Mouse (Mus musculus) limb, embryonic 11.5 days (tissue): ENCODE measurements around the gene Rnf220. TPM values are rescaled to one million over a fixed set of nuclear protein-coding genes. Genes with fewer than 3 reads are reported as not detected.

Experiments used
- ATAC-seq: fragments of 200-750 bp; cut with Nextera tagmentation; 2 replicates; pipeline ENCODE4 v1.8.0; 2017; ENCODE audit warnings: low read depth; ENCODE audit not compliant: insufficient number of reproducible peaks, low FRiP score, low TSS enrichment
- DNase-seq: peaks from one replicate; pipeline ENCODE4 v3.0.0-alpha.2; 2015; ENCODE audit warnings: low spot score
- H3K27ac ChIP-seq: fragments of 300-500 bp; sonication (generic); replicated peaks from 2 replicates; pipeline ENCODE4 v1.5.1; 2014; ENCODE audit warnings: low read depth, mild to moderate bottlenecking, low read length
- H3K27me3 ChIP-seq: fragments of 300-500 bp; sonication (generic); 2 replicates; pipeline ENCODE4 v1.6.1; 2014; ENCODE audit warnings: mild to moderate bottlenecking, low read length, mixed read lengths; ENCODE audit not compliant: control insufficient read depth, insufficient read depth
- H3K36me3 ChIP-seq: fragments of 300-500 bp; sonication (generic); 2 replicates; pipeline ENCODE4 v1.6.1; 2014; ENCODE audit warnings: mild to moderate bottlenecking, low read length, moderate library complexity, mixed read lengths; ENCODE audit not compliant: control insufficient read depth, insufficient read depth
- H3K4me1 ChIP-seq: fragments of 300-500 bp; sonication (generic); 2 replicates; pipeline ENCODE4 v1.6.1; 2014; ENCODE audit warnings: low read length, mixed read lengths; ENCODE audit not compliant: control insufficient read depth, insufficient read depth
- H3K4me2 ChIP-seq: fragments of 300-500 bp; sonication (generic); 2 replicates; pipeline ENCODE4 v1.6.1; 2014; ENCODE audit warnings: low read depth, mild to moderate bottlenecking, moderate library complexity; ENCODE audit not compliant: severe bottlenecking
- H3K4me3 ChIP-seq: fragments of 300-500 bp; sonication (generic); 2 replicates; pipeline ENCODE4 v1.5.1; 2014; ENCODE audit warnings: low read depth, low read length
- H3K9ac ChIP-seq: fragments of 300-500 bp; sonication (generic); 2 replicates; pipeline ENCODE4 v1.6.1; 2014; ENCODE audit warnings: mild to moderate bottlenecking, low read length
- H3K9me3 ChIP-seq: fragments of 300-500 bp; sonication (generic); 2 replicates; pipeline ENCODE4 v1.6.1; 2016; ENCODE audit warnings: low read length; ENCODE audit not compliant: control insufficient read depth
- WGBS: fragments of 180-500 bp; shearing (Covaris S2); extraction: QIAGEN DNeasy Blood & Tissue Kit; methylation state at CpG from one replicate; pipeline ENCODE4 v1.1.7; 2014; 5-methylcytosine and 5-hydroxymethylcytosine counted together
- polyA plus RNA-seq: library from polyadenylated mRNA; unstranded; fragments of >200 nt; fragmentation: Nextera tagmentation; extraction: Ambion mirVana; gene quantifications from 2 replicates; pipeline ENCODE4 v1.2.1, GENCODE M21; 2014

The Rnf220 gene
- polyA plus RNA-seq, 1 experiment from 2014 or later, result 69.8 TPM

- peaks cover 40% of the 10 kb centered on the region for H3K4me1 ChIP-seq
- H3K36me3 ChIP-seq, result no peaks in the 10 kb centered on the region
- ATAC-seq, result no peak
- H3K4me3 ChIP-seq, result no peak overlapping the region
- peak overlapping the region; percentile 1; the same call in 1 of the 2 replicates for H3K4me2 ChIP-seq
- no peak overlapping the region for H3K27ac ChIP-seq
- H3K9ac ChIP-seq, result no peak overlapping the region
- H3K9me3 ChIP-seq, result no peaks in the 10 kb centered on the region
- no peak for DNase-seq
- H3K27me3 ChIP-seq, result no peaks in the 10 kb centered on the region
- WGBS, result 15% methylated on average over 3 of the region's 3 CpGs
Measured at GRCm38 (mm10) chr4:117410049-117410410, 86.8 kb downstream of the Rnf220 start.

GRCm38 (mm10) chr4:117409144-117410048 is 87.5 kb downstream of the Rnf220 start:
- WGBS, result 33% methylated on average over 14 of the region's 14 CpGs
- H3K4me3 ChIP-seq, result no peak overlapping the region
- H3K4me2 ChIP-seq, result peak overlapping the region; percentile 1; the same call in 1 of the 2 replicates
- H3K4me1 ChIP-seq, result peaks cover 40% of the 10 kb centered on the region
- H3K27me3 ChIP-seq, result no peaks in the 10 kb centered on the region
- DNase-seq (peak; percentile 77), ATAC-seq (peak; percentile 48)
- H3K36me3 ChIP-seq, result no peaks in the 10 kb centered on the region
- H3K9me3 ChIP-seq, result no peaks in the 10 kb centered on the region
- H3K27ac ChIP-seq, result peak overlapping the region; percentile 51; the same call in 1 of the 2 replicates
- no peak overlapping the region for H3K9ac ChIP-seq

- Histone ChIP-seq H3K27me3 (no peaks in the 10 kb centered on the region), H3K4me3 (no peak overlapping the region), H3K9me3 (no peaks in the 10 kb centered on the region), H3K36me3 (no peaks in the 10 kb centered on the region), H3K27ac (no peak overlapping the region), H3K9ac (no peak overlapping the region), H3K4me1 (peaks cover 45% of the 10 kb centered on the region), H3K4me2 (no peak overlapping the region)
- 81% methylated on average over 5 of the region's 5 CpGs for WGBS
- no peak for ATAC-seq
- DNase-seq, result no peak
Measured at GRCm38 (mm10) chr4:117407945-117408344, 88.9 kb downstream of the Rnf220 start.

- 0 out of 2 replicates have a peak overlapping the region, but pooled peaks have one; percentile 4 for H3K9ac ChIP-seq
- WGBS, result 12% methylated on average over 9 of the region's 9 CpGs
- no peak overlapping the region for H3K4me2 ChIP-seq
- peaks cover 34% of the 10 kb centered on the region for H3K4me1 ChIP-seq
- no peak for ATAC-seq
- H3K4me3 ChIP-seq, result no peak overlapping the region
- peak overlapping the region; percentile 60 for H3K27ac ChIP-seq
- H3K36me3 ChIP-seq, result no peaks in the 10 kb centered on the region
- no peaks in the 10 kb centered on the region for H3K9me3 ChIP-seq
- DNase-seq, result peak; percentile 67
- H3K27me3 ChIP-seq, result no peaks in the 10 kb centered on the region
Measured at GRCm38 (mm10) chr4:117405999-117406398, 90.9 kb downstream of the Rnf220 start.

GRCm38 (mm10) chr4:117405211-117405610 is 91.6 kb downstream of the Rnf220 start:
- Histone ChIP-seq H3K4me1 (peaks cover 28% of the 10 kb centered on the region), H3K9ac (no peak overlapping the region)

GRCm38 (mm10) chr4:117403411-117403810 is 93.4 kb downstream of the Rnf220 start:
- H3K4me1 ChIP-seq, result peaks cover 18% of the 10 kb centered on the region
- no peak overlapping the region for H3K9ac ChIP-seq
- no peaks in the 10 kb centered on the region for H3K9me3 ChIP-seq
- no peaks in the 10 kb centered on the region for H3K36me3 ChIP-seq
- no peak overlapping the region for H3K4me2 ChIP-seq
- H3K27me3 ChIP-seq, result no peaks in the 10 kb centered on the region
- WGBS, result 24% methylated on average over 3 of the region's 3 CpGs
- no peak overlapping the region for H3K4me3 ChIP-seq
- DNase-seq, result no peak
- H3K27ac ChIP-seq, result no peak overlapping the region
- no peak for ATAC-seq

More at GRCm38 (mm10) chr4:117405211-117405610, 91.6 kb downstream of the Rnf220 start:
- 67% methylated on average over 6 of the region's 6 CpGs for WGBS
- H3K4me2 ChIP-seq, result no peak overlapping the region
- no peak overlapping the region for H3K4me3 ChIP-seq
- H3K36me3 ChIP-seq, result no peaks in the 10 kb centered on the region
- H3K27ac ChIP-seq, result peak overlapping the region; percentile 60; the same call in 1 of the 2 replicates
- ATAC-seq (no peak), DNase-seq (no peak)
- H3K27me3 ChIP-seq, result no peaks in the 10 kb centered on the region
- no peaks in the 10 kb centered on the region for H3K9me3 ChIP-seq

GRCm38 (mm10) chr4:117397128-117397527 is 99.7 kb downstream of the Rnf220 start:
- WGBS, result 68% methylated on average over 11 of the region's 11 CpGs
- DNase-seq (no peak), ATAC-seq (no peak)
- Histone ChIP-seq H3K4me1 (peaks cover 12% of the 10 kb centered on the region), H3K27me3 (no peaks in the 10 kb centered on the region), H3K9ac (no peak overlapping the region), H3K9me3 (no peaks in the 10 kb centered on the region), H3K4me2 (no peak overlapping the region), H3K36me3 (no peaks in the 10 kb centered on the region), H3K4me3 (no peak overlapping the region), H3K27ac (no peak overlapping the region)

- Histone ChIP-seq H3K9ac (no peak overlapping the region), H3K4me1 (peaks cover 26% of the 10 kb centered on the region), H3K9me3 (no peaks in the 10 kb centered on the region), H3K36me3 (no peaks in the 10 kb centered on the region), H3K4me3 (no peak overlapping the region), H3K27ac (peak overlapping the region; percentile 84), H3K27me3 (no peaks in the 10 kb centered on the region), H3K4me2 (no peak overlapping the region)
- 27% methylated on average over 7 of the region's 7 CpGs for WGBS
- ATAC-seq (no peak), DNase-seq (no peak)
Measured at GRCm38 (mm10) chr4:117393027-117393426, 103.8 kb downstream of the Rnf220 start.
